Mouse (Mus musculus) urinary bladder, adult 2 months (tissue): ENCODE data around the gene Clec11a. TPM values are rescaled to one million over a fixed set of nuclear protein-coding genes. Genes with fewer than 3 reads are reported as not detected.
A peak's percentile ranks its signal among the peaks of the same experiment; 100 is the strongest.

Experiments
- DNase-seq: peaks from one replicate; pipeline ENCODE4 v3.0.0; 2022; ENCODE audit warnings: low spot score
- polyA plus RNA-seq: library from polyadenylated mRNA; depleted of rRNA; stranded (reverse); fragments of >200 nt; gene quantifications from 2 replicates; pipeline ENCODE4 v1.2.3, GENCODE M21; 2012; rRNA removed

The Clec11a gene
- polyA plus RNA-seq, 1 experiment, result 19.7 TPM

GRCm38 (mm10) chr7:44277250-44277622 is 29.5 kb downstream of the Clec11a start:
- DNase-seq, result no peak

- DNase-seq, result no peak
These were observed 30.0 kb downstream of the Clec11a start for GRCm38 (mm10) chr7:44276461-44277249.

- DNase-seq, result no peak
These were observed 31.2 kb downstream of the Clec11a start for GRCm38 (mm10) chr7:44275546-44275945.

GRCm38 (mm10) chr7:44274096-44274495 is 32.6 kb downstream of the Clec11a start:
- DNase-seq, result no peak

- DNase-seq, result no peak
These were observed 33.3 kb downstream of the Clec11a start for GRCm38 (mm10) chr7:44273446-44273845.

- no peak for DNase-seq
These were observed 34.2 kb downstream of the Clec11a start for GRCm38 (mm10) chr7:44272546-44272945.

- no peak for DNase-seq
These were observed 35.4 kb downstream of the Clec11a start for GRCm38 (mm10) chr7:44271309-44271708.

- DNase-seq, result no peak
These were observed 37.3 kb downstream of the Clec11a start for GRCm38 (mm10) chr7:44269397-44269796.

GRCm38 (mm10) chr7:44268117-44268516 is 38.6 kb downstream of the Clec11a start:
- DNase-seq, result no peak

- peak; percentile 87 for DNase-seq
These were observed 43.7 kb downstream of the Clec11a start for GRCm38 (mm10) chr7:44262791-44263643.

GRCm38 (mm10) chr7:44261147-44261546 is 45.6 kb downstream of the Clec11a start, which contains the start of gene Gm15517:
Gm15517 (plus strand) TSS chr7:44261447.
- no peak for DNase-seq

GRCm38 (mm10) chr7:44260410-44260809 is 46.3 kb downstream of the Clec11a start:
- DNase-seq, result no peak

GRCm38 (mm10) chr7:44257278-44257677 is 49.4 kb downstream of the Clec11a start, which contains the start of gene Acp4:
Acp4 (minus strand) TSS chr7:44257378.
- no peak for DNase-seq

- DNase-seq, result no peak
These were observed 51.8 kb downstream of the Clec11a start for GRCm38 (mm10) chr7:44254930-44255329.

- no peak for DNase-seq
These were observed 53.6 kb downstream of the Clec11a start for GRCm38 (mm10) chr7:44253023-44253616.

Other genes starting within 250 kb of the Clec11a start
- gene Klk1b21, start 204.6 kb downstream of the Clec11a start, polyA plus RNA-seq, result not detected in 2 replicates
- gene Klk1b22, start 194.2 kb downstream of the Clec11a start, polyA plus RNA-seq, result not detected in 2 replicates
- not detected in 2 replicates for gene Klk1b16, start 170.1 kb downstream of the Clec11a start, polyA plus RNA-seq
- gene Klk1b24, start 118.7 kb downstream of the Clec11a start, polyA plus RNA-seq, result not detected in 2 replicates
- not detected in 2 replicates for gene Klk1b3, start 108.7 kb downstream of the Clec11a start, polyA plus RNA-seq
- gene Klk1b4, start 99.5 kb downstream of the Clec11a start, polyA plus RNA-seq, result not detected in 2 replicates
- gene Klk1b5, start 91.0 kb downstream of the Clec11a start, polyA plus RNA-seq, result not detected in 2 replicates
- gene Klk1, start 81.5 kb downstream of the Clec11a start, polyA plus RNA-seq, result 0.17 and 0.40 TPM in 2 replicates
- gene Gm36864, start 70.7 kb downstream of the Clec11a start, polyA plus RNA-seq, result not detected in 2 replicates
- gene 1700028J19Rik, start 60.2 kb downstream of the Clec11a start, polyA plus RNA-seq, result 0.71 and 1.1 TPM in 2 replicates
- 100 and 125 TPM in 2 replicates for gene 2410002F23Rik, start 60.2 kb downstream of the Clec11a start, polyA plus RNA-seq
- not detected in 2 replicates for gene Acp4, start 49.5 kb downstream of the Clec11a start, polyA plus RNA-seq
- 0.65 TPM in 1 of 2 replicates, not detected in the other for gene Gm15517, start 45.5 kb downstream of the Clec11a start, polyA plus RNA-seq
- gene Shank1, start 3.4 kb upstream of the Clec11a start, polyA plus RNA-seq, result 0.85 and 1.9 TPM in 2 replicates
- gene Syt3, start 77.2 kb upstream of the Clec11a start, polyA plus RNA-seq, result 4.1 and 4.3 TPM in 2 replicates
- 1.4 and 1.5 TPM in 2 replicates for gene 1700008O03Rik, start 78.9 kb upstream of the Clec11a start, polyA plus RNA-seq
- gene Lrrc4b, start 122.1 kb upstream of the Clec11a start, polyA plus RNA-seq, result 1.7 and 2.3 TPM in 2 replicates
- gene Aspdh, start 158.5 kb upstream of the Clec11a start, polyA plus RNA-seq, result 0.10 and 0.22 TPM in 2 replicates
- 85.0 and 110 TPM in 2 replicates for gene Josd2, start 161.1 kb upstream of the Clec11a start, polyA plus RNA-seq
- 127 TPM in 2 replicates for gene Emc10, start 189.6 kb upstream of the Clec11a start, polyA plus RNA-seq
- 10.0 and 12.5 TPM in 2 replicates for gene Fam71e1, start 189.7 kb upstream of the Clec11a start, polyA plus RNA-seq
- gene Mybpc2, start 217.8 kb upstream of the Clec11a start, polyA plus RNA-seq, result 0.63 and 0.69 TPM in 2 replicates
- 0.38 and 0.41 TPM in 2 replicates for gene Spib, start 225.2 kb upstream of the Clec11a start, polyA plus RNA-seq
- gene Pold1, start 241.9 kb upstream of the Clec11a start, polyA plus RNA-seq, result 15.8 and 19.7 TPM in 2 replicates
- 89.0 and 106 TPM in 2 replicates for gene Nr1h2, start 247.0 kb upstream of the Clec11a start, polyA plus RNA-seq